Mouse (Mus musculus) left cerebral cortex, adult 8-10 months (tissue): ENCODE results near the gene Ndn. TPM values are rescaled to one million over a fixed set of nuclear protein-coding genes. Genes with fewer than 3 reads are reported as not detected.
A peak's percentile ranks its signal among the peaks of the same experiment; 100 is the strongest.

Source experiments
- DNase-seq, 2 experiments: peaks; one replicate each; pipeline ENCODE4 v3.0.0; 2022; ENCODE audit warnings: low spot score in 2 of 2
- total RNA-seq, 4 experiments: library from RNA; stranded (reverse); gene quantifications; 2 replicates each; pipeline ENCODE4 v1.2.4; 2022

The Ndn gene
- total RNA-seq: 100 to 1,000 TPM; 118 to 125 (median 122) TPM

GRCm38 (mm10) chr7:62346269-62346668, at the start of gene Ndn:
Gene Ndn (plus strand): TSS chr7:62346569.
- DNase-seq: no peak

GRCm38 (mm10) chr7:62302451-62302850, 43.9 kb upstream of the Ndn start:
- DNase-seq: no peak

DNA sequence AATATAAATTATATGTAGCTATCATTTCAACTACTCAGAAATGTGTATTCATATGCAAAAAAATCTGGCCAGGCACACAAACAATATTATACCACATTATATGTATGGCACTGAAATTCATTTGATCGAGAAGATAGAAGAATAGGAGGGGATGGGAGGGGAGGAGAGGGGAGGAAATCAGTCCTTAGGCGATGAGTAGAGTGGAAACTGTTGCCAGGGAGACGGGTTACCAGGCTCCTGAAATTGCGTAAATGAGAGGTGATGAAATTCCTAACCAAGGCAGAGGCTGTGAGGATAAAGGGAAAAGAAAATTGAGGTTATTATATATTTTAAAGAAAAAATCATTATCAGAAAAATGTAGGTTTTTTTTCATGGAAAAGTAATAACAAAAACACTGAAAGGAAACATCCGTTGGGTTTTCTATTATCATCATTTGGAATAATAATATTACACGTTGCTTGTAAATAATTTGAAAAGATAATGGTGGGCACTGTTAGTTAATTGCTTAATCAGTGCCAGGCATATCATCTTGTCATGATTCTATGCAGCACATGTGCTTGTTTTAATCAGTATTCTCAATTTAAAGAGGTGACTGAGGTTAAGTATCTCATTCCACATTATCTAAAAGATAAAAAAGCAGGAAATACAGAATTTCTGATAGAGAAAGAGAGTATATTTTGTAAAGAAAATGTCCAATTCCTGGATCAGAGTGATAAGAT, 39.3 kb upstream of the Ndn start:
- DNase-seq: no peak

- no peak for DNase-seq
Observed at GRCm38 (mm10) chr7:62316793-62317192, 29.6 kb upstream of the Ndn start.

DNA sequence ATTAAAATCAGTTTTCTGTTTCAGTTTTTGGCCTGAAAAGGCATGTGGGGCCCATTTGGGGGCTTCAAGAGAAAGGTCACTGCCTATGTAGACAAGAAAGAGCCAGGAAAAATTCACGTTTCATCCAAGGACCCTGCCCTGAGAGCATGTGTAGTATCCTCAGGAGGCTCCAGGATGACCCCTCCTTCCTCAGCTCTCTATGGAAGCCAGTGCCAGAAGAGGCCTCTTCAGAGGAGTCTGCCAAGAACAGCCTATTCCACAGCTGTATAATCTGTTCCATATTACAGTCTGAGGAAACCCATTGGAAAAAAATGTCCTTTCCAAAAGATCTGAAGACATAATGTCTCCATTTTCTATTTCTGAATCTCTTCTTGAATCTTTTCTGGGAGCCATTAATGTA, 958 bp upstream of the Ndn start:
- no peak for DNase-seq

DNA sequence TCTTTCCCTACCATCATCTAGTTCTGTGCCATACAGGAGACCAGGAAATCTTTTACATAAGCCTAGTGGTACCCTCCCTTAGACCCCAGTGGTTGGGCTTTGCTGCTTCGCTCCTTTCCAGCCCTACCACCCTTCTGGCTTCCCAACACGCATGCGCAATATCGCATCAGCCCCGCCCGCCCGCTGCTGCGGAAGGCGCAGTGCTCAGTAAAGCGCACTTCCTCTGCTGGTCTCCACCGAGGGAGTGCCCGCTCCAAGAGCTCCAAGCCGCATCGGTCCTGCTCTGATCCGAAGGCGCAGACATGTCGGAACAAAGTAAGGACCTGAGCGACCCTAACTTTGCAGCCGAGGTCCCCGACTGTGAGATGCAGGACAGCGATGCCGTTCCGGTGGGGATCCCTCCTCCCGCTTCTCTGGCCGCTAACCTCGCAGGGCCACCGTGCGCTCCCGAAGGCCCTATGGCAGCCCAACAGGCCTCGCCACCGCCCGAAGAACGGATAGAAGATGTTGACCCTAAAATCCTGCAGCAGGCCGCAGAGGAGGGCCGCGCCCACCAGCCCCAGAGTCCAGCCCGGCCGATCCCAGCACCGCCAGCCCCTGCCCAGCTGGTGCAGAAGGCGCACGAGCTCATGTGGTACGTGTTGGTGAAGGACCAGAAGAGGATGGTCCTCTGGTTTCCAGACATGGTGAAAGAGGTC, 1.9 kb downstream of the Ndn start:
- DNase-seq: peak; percentile 50 to 51

DNA sequence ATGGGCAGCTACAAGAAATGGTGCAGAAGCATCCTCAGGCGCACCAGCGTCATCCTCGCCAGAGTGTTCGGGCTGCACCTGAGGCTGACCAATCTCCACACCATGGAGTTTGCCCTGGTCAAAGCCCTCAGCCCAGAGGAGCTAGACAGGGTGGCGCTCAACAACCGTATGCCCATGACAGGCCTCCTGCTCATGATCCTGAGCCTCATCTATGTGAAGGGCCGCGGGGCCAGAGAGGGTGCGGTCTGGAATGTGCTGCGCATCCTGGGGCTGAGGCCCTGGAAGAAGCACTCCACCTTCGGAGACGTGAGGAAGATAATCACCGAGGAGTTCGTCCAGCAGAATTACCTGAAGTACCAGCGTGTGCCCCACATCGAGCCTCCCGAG, 2.4 kb downstream of the Ndn start:
- DNase-seq: no peak

DNA sequence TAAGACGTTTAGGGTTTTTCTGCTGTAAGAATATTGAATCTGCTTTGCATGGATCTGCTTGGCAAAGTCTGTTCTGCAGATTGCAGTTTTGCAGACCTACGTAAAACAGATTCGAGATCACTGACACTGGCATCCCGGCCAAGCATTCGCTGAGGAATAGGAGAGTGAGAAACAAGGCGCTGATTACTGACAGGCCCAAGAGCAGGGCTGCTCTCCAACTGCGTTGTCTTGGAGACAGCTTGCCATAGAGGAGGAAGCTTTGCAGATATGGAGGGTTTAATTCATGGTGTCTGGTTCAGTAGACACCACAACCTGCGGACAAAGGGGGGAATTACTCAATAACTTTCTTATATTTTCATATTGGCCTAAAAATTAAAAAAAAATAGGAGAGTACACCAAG, 4.9 kb downstream of the Ndn start:
- no peak for DNase-seq

DNA sequence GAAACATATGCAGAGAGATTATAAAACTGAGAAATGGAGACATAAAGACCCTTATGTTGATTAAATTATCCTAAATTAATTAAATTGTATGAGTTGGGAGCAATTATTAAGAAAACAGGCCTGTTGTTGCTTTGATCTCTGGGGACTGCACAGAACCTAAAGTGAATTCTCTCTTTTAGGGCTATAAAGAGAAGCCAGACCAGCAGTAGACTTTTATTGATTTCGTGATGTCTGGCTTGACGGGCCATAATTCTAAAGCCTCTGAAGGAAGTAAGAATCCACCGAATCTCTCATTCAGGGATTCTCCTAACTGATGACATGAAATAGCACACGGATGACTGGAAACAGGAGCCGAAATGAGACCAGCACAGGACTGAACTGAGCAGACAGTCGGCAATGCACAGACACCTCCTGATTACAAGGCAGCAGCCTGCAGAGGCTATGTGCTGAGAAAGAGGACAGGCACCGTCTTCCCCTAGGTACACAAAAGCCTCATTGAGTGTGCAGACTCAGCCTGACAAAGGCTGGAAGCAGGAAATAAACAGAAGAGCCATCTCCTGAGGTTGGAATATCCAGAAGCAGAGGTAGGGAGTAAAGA, 18.8 kb downstream of the Ndn start:
- no peak for DNase-seq

DNA sequence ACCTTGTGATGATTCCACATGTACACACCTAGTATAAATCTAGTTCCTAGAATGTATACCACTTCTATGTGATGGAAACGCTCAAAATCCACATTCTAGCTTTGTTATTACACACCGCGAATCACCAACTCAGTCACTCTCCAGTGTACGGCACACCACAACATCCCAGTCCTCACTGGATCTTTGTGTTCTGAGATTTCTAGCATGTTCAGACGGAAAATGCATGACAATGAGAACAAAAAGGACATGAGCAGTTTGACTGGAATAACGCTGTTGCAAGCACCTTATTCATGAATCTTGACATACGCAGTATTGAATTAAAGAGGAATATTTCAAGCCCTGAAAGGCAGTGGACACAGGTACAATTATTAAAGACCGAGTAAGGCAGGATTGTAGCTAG, 20.4 kb downstream of the Ndn start:
- DNase-seq: no peak

- no peak for DNase-seq
Observed at GRCm38 (mm10) chr7:62375658-62376057, 29.3 kb downstream of the Ndn start.

GRCm38 (mm10) chr7:62376510-62377304, 30.3 kb downstream of the Ndn start, which contains the start of gene Magel2:
Gene Magel2 (plus strand): TSS chr7:62377010.
- no peak for DNase-seq

- no peak for DNase-seq
Observed at GRCm38 (mm10) chr7:62377313-62377712, 30.9 kb downstream of the Ndn start.

DNA sequence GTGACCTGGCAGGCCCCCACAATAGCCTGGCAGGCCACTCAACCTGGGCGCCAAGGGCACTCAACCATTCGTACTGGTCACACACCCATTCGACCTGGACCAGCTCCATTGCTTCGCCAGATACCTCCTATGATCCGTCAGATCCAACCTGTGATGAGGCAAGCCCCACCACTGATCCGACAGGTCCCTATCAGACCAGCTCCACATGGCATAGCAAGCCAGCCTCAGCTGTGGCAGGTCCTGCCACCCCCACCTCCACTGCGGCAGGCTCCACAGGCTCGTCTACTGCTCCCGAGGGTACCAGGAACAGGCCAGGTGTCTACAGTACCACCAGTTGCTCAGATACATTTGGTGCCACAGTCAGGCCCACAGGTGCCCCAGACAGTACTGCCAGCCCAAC, 32.2 kb downstream of the Ndn start:
- DNase-seq: no peak

DNA sequence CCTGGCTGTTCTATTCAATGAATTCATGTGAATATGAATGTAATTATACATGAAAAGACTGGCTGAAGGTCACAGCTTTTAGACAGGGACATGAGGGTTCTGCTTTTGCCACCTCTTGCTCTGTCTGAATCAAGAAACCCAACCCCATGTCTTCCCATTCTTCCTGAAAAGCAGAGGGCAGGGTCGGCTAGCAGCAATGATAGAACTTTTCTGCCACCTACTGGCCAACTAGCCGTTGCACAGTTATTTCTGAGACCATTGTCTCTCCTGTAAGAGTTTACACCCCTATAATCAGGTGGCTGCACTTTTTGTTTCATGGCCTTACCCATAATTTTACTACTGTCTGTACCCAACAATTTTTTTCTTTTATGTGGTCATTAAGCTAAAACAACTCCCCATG, 36.0 kb downstream of the Ndn start:
- DNase-seq: no peak

GRCm38 (mm10) chr7:62388291-62388690, 41.9 kb downstream of the Ndn start:
- no peak for DNase-seq

- DNase-seq: no peak
Observed at GRCm38 (mm10) chr7:62392202-62392601, 45.8 kb downstream of the Ndn start.

Other genes starting within 250 kb of the Ndn start
- 1 to 10 TPM; 1.5 to 3.2 (median 2.4) TPM for gene Magel2, start 30.4 kb downstream of the Ndn start, total RNA-seq
- under 1 TPM; 0.36 to 0.98 (median 0.55) TPM for gene Mkrn3, start 73.6 kb downstream of the Ndn start, total RNA-seq
- under 1 TPM in 3 of 4 experiments, not detected in 1; 0.27 to 0.46 (median 0.37) TPM for gene Peg12, start 117.9 kb downstream of the Ndn start, total RNA-seq